Mouse (Mus musculus) T-helper 1 cell (primary cell): Measurements from ENCODE around the gene Simc1.

ENCODE experiments used
- in situ Hi-C: fragments of 300-600 bp; cut with MboI, MseI; formaldehyde crosslinking; loops from one replicate; pipeline ENCODE4 v1.15.1; 2025; ENCODE audit warnings: high pct_unique_total_duplicates

Simc1 gene

DNA sequence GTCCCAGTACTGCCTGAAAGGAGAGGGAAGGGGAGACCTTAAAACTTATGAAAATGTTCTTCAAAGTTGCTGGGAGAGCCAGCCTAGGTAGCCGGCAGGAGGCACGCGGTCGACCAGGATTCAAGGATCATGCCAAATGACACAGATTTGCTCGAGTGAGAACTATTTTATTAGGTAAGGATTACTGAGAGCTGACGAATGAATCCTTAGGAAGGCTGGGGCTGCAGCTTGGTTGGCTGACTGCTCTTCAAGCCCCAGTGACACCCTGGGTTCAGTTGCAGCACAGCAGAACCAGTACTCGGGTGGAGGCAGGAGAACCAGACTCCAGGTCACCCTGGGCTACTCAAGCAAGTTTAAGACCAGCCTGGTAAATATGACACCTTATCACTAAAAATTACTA lies 44.5 kb downstream of the Simc1 start:
- in situ Hi-C loops: no loop called here

- in situ Hi-C loops: no loop called here
These were observed 52.6 kb downstream of the Simc1 start for GRCm38 (mm10) chr13:54556176-54556575.

- in situ Hi-C loops: no loop called here
These were observed 53.2 kb downstream of the Simc1 start for GRCm38 (mm10) chr13:54556796-54557195.

- in situ Hi-C loops: no loop called here
These were observed 54.1 kb downstream of the Simc1 start for GRCm38 (mm10) chr13:54557652-54558051.

DNA sequence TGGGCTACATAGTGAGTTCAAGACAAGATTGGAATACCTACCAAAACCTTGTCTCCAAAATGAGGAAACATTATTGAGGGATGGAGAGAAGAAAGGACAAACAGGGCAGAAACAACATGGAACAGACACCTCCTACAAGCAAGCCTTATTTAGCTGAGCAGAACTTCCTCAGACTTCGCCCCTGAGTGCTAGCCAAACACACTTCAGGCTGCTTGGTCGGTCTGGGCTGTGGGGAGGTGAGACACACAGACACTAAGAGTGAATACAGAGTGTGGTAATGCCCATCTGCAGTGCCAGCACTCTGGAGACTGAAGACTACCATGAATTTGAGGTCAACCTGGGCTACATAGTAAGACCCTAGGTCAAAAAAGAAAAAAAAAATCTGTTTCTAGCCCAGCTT lies 56.1 kb downstream of the Simc1 start:
- in situ Hi-C loops: no loop called here

- in situ Hi-C loops: no loop called here
These were observed 57.0 kb downstream of the Simc1 start for GRCm38 (mm10) chr13:54560608-54561007.

GRCm38 (mm10) chr13:54562562-54562961 lies 59.0 kb downstream of the Simc1 start:
- in situ Hi-C loops: no loop called here

DNA sequence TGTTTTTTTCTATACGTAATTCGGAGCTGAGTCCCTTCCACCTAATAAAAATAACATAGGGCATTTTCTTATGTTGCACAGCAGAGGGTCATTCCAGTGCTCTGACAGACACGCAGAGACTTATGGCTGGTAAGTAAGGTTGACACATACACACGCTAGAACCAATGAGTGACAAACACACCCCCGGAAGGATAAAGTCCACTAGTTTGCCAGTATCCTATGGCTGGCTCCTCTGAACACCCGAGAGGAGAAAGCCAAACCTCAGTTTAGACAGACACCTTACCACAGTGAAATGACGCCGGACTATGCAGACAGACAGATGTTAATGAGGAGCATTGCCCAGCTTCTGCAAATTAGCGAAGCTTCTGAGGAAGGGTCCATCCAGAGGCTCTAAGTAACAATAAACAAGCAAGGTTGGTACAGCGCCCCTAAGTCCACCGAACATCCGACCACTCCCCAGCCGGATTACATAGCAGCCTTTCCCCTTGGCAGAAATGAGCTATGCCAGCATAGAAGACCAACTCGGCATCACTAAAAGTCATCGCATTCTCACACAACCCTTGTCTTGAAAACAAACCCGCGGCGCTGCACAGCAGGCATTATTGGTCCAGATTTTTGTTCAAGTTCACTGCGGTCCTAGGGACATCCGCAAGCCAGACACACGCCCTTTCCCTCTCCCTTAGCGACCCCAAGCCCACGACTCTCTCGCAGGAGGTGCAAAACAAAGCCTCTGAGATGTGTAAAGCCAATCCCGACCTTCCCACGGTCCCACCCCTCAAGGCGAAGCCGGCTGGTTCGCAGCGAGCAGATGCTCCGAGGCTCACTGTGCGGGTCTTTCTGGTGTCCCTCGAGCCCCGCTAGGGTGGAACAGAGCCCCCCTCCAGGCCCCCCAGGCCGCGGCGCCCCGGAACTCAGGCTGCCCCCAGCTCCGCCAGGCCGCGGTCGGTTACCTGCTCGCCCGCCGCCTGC lies 60.9 kb downstream of the Simc1 start:
- in situ Hi-C loops: no loop called here

- in situ Hi-C loops: no loop called here
These were observed 61.6 kb downstream of the Simc1 start, which contains the start of gene 4833439L19Rik for GRCm38 (mm10) chr13:54565201-54565581. 4833439L19Rik (minus strand) TSS chr13:54565435.

DNA sequence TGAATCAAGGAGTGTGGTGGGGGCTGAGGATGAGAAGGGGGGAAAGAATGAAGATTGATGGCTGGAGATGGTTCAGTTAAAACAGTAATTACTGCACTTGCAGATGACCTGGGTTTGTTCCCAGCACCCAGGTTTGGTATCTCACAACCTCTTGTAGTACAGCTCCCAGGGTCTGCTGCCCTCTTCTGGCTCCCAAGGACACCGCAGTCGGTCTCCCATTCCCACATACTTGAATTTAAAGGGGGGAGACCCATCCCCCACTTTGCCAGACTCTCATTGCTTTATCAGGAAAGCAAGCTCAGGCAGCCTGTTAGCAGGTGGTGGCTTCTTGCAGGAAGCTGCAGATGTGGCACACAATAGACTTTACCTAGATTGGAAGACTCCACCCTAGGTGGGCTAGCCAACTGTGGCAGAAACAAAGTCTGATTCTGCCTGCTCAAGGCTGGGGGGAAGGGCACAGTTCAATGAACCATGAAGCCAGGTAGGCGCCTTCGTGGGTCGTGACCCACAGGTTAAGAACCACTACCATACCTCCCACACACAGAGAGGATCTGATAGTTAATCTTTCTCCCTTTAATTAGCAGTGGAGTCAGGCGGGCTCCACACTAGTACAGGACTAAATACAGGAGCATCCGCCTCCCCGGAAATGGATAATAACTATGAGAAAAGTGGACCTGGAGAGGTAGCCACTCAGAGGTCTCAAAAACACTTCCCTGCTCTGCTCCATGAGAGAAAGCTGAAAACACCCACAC lies 62.2 kb downstream of the Simc1 start:
- in situ Hi-C loops: no loop called here

DNA sequence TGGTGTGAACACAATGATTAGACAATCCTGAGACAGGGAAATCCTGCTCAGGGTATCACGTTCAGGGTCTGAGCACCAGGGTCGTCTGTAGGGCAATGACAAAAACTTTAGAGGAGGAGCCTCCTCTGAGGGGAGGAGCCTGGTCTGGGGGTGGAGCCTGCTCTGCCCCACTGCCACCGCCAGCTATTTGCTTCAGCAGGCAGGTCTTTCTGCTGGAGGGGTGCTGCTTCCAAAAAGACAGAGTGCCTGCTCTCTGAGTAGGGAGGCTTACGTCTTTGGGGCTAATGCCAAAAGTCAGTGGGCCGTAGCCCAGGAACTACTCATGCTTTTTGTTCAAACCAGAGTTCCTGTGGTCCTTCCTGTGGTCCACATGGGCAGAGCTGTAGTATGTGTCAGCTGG lies 64.8 kb downstream of the Simc1 start:
- in situ Hi-C loops: no loop called here

DNA sequence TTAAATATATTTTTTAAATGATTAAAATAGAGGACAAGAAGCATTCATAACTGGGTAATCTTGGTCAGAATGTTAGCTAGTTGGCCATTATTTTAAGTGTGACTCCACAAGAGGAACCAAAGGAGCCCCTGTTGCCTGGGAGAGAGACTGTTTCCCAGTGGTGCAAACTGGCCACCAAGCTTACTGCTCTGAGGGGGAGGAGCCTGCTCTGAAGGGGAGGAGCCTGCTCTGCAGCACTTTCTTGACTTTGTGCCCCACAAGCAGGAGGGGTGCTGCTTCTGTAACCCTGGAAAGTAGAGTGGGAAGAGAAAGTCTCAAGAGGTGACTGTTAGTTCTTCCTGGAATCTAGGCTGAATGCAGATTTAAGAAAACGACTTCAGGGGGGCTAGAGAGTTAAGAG lies 65.7 kb downstream of the Simc1 start:
- in situ Hi-C loops: no loop called here

DNA sequence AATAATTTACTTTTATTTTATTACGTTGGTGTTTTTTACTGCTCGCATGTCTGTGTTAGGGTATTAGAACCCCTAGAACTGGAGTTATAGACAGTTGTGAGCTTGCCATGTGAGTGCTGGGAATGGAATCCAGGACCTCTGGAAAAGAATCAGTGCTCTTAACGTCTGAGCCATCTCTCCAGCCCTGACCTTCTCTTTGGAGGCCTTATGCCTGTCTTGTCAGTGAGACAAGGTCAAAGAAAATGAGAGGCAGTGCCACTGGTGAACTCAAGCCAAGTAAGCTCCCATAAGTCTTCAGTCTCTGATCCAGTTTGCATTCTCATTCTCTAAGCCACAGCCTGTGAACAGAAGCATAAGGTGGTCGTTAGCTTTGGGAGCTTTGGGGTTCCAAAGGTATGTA lies 67.2 kb downstream of the Simc1 start:
- in situ Hi-C loops: no loop called here

DNA sequence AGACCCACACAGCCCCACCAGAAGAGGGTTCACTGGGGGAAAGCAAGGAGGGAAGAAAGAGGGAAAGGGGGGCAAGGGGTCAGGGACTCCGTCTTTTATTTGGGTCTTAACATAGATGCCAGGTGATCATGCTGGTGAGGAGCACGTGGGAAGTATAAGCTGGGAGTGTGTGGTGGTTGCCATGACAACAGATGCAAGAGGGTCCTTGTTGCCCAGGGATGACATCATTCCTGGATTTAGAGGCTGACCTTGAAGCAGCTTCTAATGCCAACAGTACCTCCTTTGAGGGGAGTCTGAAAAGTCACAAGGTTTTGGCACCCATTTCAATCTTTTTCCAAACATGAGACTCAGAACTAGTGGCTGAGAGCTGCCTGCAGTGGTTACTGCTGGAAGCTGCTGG lies 68.1 kb downstream of the Simc1 start:
- in situ Hi-C loops: no loop called here

- in situ Hi-C loops: no loop called here
These were observed 69.0 kb downstream of the Simc1 start for GRCm38 (mm10) chr13:54572621-54573020.

GRCm38 (mm10) chr13:54574854-54575481 lies 71.4 kb downstream of the Simc1 start, which contains the start of gene Arl10:
Arl10 (plus strand) TSS chr13:54575015.
- in situ Hi-C loops: no loop called here

DNA sequence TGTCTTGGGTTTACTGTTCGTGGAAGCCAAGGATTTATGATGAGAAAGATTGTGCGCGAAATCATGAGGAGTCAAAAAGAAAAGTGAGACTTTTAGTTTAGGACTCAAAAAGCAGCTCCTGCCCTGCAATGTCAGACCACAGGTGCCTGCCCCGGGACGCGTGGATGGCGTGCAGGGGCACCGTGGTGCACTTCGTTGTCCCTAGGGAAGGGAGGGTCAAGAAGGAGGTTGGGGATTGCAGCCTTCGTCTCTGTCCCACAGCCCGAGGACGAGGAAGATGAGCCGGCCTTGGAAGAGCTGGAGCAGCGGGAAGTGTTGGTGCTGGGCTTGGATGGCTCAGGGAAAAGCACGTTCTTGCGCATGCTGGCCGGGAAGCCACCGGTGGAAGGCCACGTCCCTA lies 71.9 kb downstream of the Simc1 start:
- in situ Hi-C loops: no loop called here

DNA sequence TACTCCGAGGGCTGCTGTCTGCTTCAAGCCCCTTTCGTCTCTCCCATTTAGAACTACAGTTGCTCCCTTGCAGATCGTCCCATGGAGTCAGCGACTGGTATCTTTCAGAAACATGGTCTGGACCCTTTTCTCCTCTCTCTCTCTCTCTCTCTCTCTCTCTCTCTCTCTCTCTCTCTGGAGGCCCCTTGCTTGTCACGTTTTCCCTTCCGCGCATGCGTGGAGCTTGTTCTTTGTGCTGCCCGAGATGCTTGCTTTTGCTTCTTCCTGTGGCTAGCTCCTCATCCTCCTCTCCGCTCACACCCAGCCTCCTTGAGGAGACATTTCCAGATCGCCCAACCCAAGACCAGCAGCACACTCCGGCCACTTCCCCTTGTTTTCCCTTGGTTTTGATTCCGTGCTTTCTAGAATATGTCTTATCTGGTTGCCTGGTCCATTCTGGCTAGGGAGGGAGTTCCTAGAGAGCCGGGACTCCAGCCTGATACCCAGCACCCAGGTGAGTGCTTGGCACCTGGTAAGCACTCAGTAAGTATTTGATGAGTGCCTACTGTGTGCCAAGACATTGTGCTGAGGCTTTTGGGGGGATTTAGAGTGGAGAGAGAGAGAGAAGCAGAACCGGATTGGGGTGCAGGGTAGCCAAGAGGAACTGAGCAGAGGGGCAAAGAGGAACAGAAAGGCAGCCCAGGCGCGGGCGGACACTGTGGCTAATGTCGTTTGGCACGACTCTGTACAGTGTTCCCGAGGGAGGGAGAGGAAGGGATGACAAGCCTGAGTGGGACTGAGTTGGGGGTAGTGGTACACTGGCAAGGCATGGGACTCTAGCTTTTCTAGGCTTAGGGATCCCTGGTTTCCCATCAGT lies 74.3 kb downstream of the Simc1 start:
- in situ Hi-C loops: no loop called here

- in situ Hi-C loops: no loop called here
These were observed 77.8 kb downstream of the Simc1 start for GRCm38 (mm10) chr13:54581385-54581784.

DNA sequence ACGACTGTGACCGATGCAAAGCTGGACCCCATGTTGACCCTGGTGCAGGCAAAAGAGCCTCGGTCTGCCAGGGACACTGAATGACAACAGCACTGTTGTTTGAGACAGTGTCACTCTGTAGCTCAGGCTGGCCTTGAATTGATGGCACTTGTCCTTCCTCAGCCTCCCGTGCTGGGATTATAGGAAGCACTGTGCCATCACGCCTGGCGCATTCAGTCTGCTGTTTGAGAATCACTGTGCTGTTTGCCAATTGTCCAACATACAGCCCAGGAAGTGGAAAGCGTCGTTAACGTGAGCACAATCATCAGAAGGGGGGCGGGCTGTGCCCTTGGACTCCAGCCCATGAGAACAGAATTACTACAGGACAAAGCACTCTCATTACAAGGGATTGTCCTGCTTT lies 78.5 kb downstream of the Simc1 start:
- in situ Hi-C loops: no loop called here

- in situ Hi-C loops: no loop called here
These were observed 79.3 kb downstream of the Simc1 start for GRCm38 (mm10) chr13:54582860-54583259.
